Mouse (Mus musculus) limb, embryonic 14.5 days (tissue): ENCODE measurements around the gene Dach2. TPM values are rescaled to one million over a fixed set of nuclear protein-coding genes. Genes with fewer than 3 reads are reported as not detected.

ENCODE experiments used
- ATAC-seq: fragments of 200-750 bp; cut with Nextera tagmentation; 2 replicates; pipeline ENCODE4 v1.8.0; 2017; ENCODE audit warnings: low read depth, moderate number of reproducible peaks, moderate TSS enrichment; ENCODE audit not compliant: low FRiP score
- DNase-seq: peaks from one replicate; pipeline ENCODE4 v3.0.0-alpha.2; 2015; ENCODE audit warnings: low spot score
- H3K27ac ChIP-seq: fragments of 300-500 bp; sonication (generic); replicated peaks from 2 replicates; pipeline ENCODE4 v1.5.1; 2014; ENCODE audit warnings: low read depth, mild to moderate bottlenecking, low read length, moderate library complexity, mixed read lengths
- H3K27me3 ChIP-seq: fragments of 300-500 bp; sonication (generic); 2 replicates; pipeline ENCODE4 v1.6.1; 2014; ENCODE audit warnings: low read length, mixed read lengths; ENCODE audit not compliant: control insufficient read depth, insufficient read depth
- H3K36me3 ChIP-seq: fragments of 300-500 bp; sonication (generic); 2 replicates; pipeline ENCODE4 v1.6.1; 2014; ENCODE audit warnings: mild to moderate bottlenecking, low read length, moderate library complexity, mixed read lengths; ENCODE audit not compliant: control insufficient read depth, insufficient read depth
- H3K4me1 ChIP-seq: fragments of 300-500 bp; sonication (generic); 2 replicates; pipeline ENCODE4 v1.6.1; 2014; ENCODE audit warnings: antibody characterized with exemption, low read length, mixed read lengths; ENCODE audit not compliant: control insufficient read depth, insufficient read depth
- H3K4me2 ChIP-seq: fragments of 300-500 bp; sonication (generic); replicated peaks from 2 replicates; pipeline ENCODE4 v1.6.1; 2014; ENCODE audit warnings: low read depth, mild to moderate bottlenecking, low read length, moderate library complexity; ENCODE audit not compliant: severe bottlenecking
- H3K4me3 ChIP-seq: fragments of 300-500 bp; sonication (generic); replicated peaks from 2 replicates; pipeline ENCODE4 v1.5.1; 2014; ENCODE audit warnings: low read length
- H3K9ac ChIP-seq: fragments of 300-500 bp; sonication (generic); 2 replicates; pipeline ENCODE4 v1.6.1; 2014; ENCODE audit warnings: mild to moderate bottlenecking, low read depth, low read length, moderate library complexity; ENCODE audit not compliant: severe bottlenecking
- H3K9me3 ChIP-seq: fragments of 300-500 bp; sonication (generic); 2 replicates; pipeline ENCODE4 v1.6.1; 2016; ENCODE audit warnings: low read length; ENCODE audit not compliant: control insufficient read depth
- POLR2A ChIP-seq: fragments of 200-500 bp; IDR thresholded peaks from 2 replicates; pipeline ENCODE4 v1.8.0; 2012; ENCODE audit warnings: inconsistent platforms, mild to moderate bottlenecking, moderate library complexity, borderline replicate concordance; ENCODE audit not compliant: insufficient read depth, insufficient read length; ENCODE audit errors: extremely low read depth
- WGBS: fragments of 180-500 bp; shearing (Covaris S2); extraction: QIAGEN DNeasy Blood & Tissue Kit; methylation state at CpG from one replicate; pipeline ENCODE4 v1.1.7; 2014; 5-methylcytosine and 5-hydroxymethylcytosine counted together
- polyA plus RNA-seq, 2 experiments: library from polyadenylated mRNA; depleted of rRNA in 1 of 2; stranded (reverse) in 1 of 2; unstranded in 1 of 2; fragments of >200 nt; fragmentation: Nextera tagmentation in 1 of 2; extraction: Ambion mirVana in 1 of 2; gene quantifications; 2 replicates each; pipeline versions ENCODE4 v1.2.1 to v1.2.3; 2012 to 2014

The Dach2 gene
- polyA plus RNA-seq, 2 experiments = 1.2 to 2.6 TPM

- Histone ChIP-seq H3K36me3 (no peaks in the 10 kb centered on the region), H3K4me3 (no peak overlapping the region), H3K4me1 (no peaks in the 10 kb centered on the region), H3K4me2 (no peak overlapping the region), H3K27me3 (no peaks in the 10 kb centered on the region), H3K9me3 (no peaks in the 10 kb centered on the region), H3K27ac (no peak overlapping the region), H3K9ac (no peak overlapping the region)
- TF ChIP-seq POLR2A = no peak
- ATAC-seq = no peak
- no peak for DNase-seq
Measured at GRCm38 (mm10) chrX:113666069-113666468, 368.8 kb downstream of the Dach2 start.

DNA sequence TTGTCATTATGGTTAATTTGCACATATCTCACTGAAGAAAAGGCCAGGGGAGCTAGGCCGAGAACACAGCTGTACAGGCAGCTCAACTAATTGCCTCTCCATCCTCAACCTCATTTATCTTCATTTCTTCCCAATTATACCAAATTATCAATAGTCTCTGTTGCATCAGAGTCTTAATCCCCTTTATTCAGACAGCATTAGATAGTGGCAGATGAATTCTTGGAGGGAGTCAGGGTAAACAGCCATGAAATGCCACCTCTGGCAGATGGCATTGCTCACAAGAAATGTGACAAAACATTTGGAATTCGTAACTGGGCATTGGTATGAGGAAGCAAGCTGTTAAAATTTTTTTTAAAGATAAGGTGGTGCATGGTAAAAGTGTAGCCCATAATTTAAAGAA is 389.9 kb downstream of the Dach2 start:
- no peak overlapping the region for H3K4me3 ChIP-seq
- no peak overlapping the region for H3K4me2 ChIP-seq
- no peak overlapping the region for H3K27ac ChIP-seq
- ATAC-seq = no peak
- no peaks in the 10 kb centered on the region for H3K9me3 ChIP-seq
- H3K4me1 ChIP-seq = no peaks in the 10 kb centered on the region
- TF ChIP-seq POLR2A = no peak
- H3K9ac ChIP-seq = no peak overlapping the region
- 53% methylated on average over 2 of the region's 2 CpGs for WGBS
- no peaks in the 10 kb centered on the region for H3K27me3 ChIP-seq
- H3K36me3 ChIP-seq = no peaks in the 10 kb centered on the region
- no peak for DNase-seq

DNA sequence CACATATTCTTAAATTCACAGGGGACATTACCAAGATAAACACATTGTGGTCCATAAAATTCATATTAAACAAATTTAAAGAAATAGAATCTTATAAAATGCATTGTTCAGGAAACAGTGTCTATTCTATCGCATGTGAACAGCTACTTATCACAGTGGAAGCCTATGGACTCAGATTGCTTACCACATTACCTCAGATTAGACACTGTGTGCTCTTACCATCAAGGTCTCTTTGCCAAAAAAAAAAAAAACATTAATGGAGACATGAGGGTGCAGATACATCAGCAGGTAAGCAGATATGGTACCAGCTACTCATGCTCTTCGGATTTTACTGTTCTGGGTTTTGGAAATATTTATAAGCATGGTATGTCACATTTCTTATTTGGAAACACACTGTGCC is 415.1 kb downstream of the Dach2 start:
- H3K4me3 ChIP-seq = no peak overlapping the region
- ATAC-seq (no peak), DNase-seq (no peak)
- H3K9me3 ChIP-seq = no peaks in the 10 kb centered on the region
- H3K27me3 ChIP-seq = no peaks in the 10 kb centered on the region
- WGBS = 78% methylated on average over 2 of the region's 2 CpGs
- no peak overlapping the region for H3K4me2 ChIP-seq
- no peak overlapping the region for H3K27ac ChIP-seq
- no peak overlapping the region for H3K9ac ChIP-seq
- H3K36me3 ChIP-seq = no peaks in the 10 kb centered on the region
- H3K4me1 ChIP-seq = no peaks in the 10 kb centered on the region
- TF ChIP-seq POLR2A = no peak

GRCm38 (mm10) chrX:113724124-113724523 is 426.8 kb downstream of the Dach2 start:
- H3K27me3 ChIP-seq = no peaks in the 10 kb centered on the region
- H3K9ac ChIP-seq = no peak overlapping the region
- no peak overlapping the region for H3K27ac ChIP-seq
- no peaks in the 10 kb centered on the region for H3K4me1 ChIP-seq
- no peaks in the 10 kb centered on the region for H3K9me3 ChIP-seq
- no peak overlapping the region for H3K4me2 ChIP-seq
- ATAC-seq (no peak), DNase-seq (no peak)
- no peak overlapping the region for H3K4me3 ChIP-seq
- no peak for TF ChIP-seq POLR2A
- H3K36me3 ChIP-seq = no peaks in the 10 kb centered on the region

DNA sequence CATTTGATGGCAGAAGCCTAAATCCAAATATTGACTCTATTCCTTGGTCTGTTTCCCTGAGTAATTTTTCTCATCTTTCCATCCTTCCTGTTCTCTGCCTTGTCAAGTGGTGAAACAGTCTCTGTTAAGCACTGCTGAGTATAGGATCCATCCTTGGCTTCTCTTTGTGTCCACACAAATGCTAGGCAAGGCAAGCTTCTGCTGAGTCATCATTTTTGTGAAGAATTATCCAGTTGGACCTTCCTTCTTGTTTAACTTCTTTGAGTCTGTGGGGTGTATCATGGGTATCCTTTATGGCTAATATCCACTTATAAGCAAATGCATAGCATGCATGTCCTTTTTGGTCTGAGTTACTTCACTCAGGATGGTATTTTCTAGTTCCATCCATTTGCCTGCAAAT is 449.8 kb downstream of the Dach2 start:
- Histone ChIP-seq H3K4me2 (no peak overlapping the region), H3K36me3 (no peaks in the 10 kb centered on the region), H3K4me3 (no peak overlapping the region), H3K9ac (no peak overlapping the region), H3K9me3 (no peaks in the 10 kb centered on the region), H3K4me1 (no peaks in the 10 kb centered on the region), H3K27me3 (no peaks in the 10 kb centered on the region), H3K27ac (no peak overlapping the region)
- TF ChIP-seq POLR2A = no peak
- ATAC-seq (no peak), DNase-seq (no peak)

- no peak overlapping the region for H3K27ac ChIP-seq
- no peaks in the 10 kb centered on the region for H3K36me3 ChIP-seq
- no peak for ATAC-seq
- DNase-seq = no peak
- no peak for TF ChIP-seq POLR2A
- 21% methylated on average over 1 of the region's 1 CpGs for WGBS
- no peaks in the 10 kb centered on the region for H3K4me1 ChIP-seq
- H3K4me3 ChIP-seq = no peak overlapping the region
- no peak overlapping the region for H3K4me2 ChIP-seq
- H3K9me3 ChIP-seq = no peaks in the 10 kb centered on the region
- H3K27me3 ChIP-seq = no peaks in the 10 kb centered on the region
- no peak overlapping the region for H3K9ac ChIP-seq
Measured at GRCm38 (mm10) chrX:113792264-113792663, 495.0 kb downstream of the Dach2 start.
